8 mouse cellular contexts compared by ENCODE assay signal in the genomic region with DNA sequence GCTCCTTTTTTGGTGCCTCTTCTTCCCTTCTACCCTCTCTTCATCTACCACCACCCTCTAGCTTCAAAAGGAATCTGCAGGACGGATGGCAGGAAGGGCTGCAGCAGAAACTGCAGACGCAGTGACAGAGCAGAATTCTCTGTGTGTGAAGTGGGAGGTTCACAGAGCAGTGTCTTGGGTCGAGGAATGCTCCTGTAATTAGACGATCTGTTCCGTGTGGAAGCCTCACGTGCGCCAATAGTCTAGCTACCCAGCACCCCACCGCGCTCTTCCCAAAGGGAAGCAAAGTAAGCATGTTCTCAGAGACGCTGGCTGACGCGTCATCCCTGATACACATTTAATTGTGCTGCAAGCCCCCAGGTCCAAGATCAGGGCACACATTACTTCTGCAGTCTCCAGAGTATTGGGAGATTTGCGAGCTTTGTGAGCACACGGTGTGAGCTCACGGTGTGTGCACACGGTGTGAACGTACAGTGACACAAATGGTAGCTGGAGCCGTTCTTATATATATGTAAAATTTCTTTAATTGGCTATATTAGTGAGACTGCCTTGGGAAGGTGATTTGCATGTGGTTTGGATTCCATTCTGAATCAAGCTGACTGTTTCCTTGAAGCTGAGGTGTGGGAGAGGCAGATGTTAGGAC. TPM values are rescaled to one million over a fixed set of nuclear protein-coding genes. Genes with fewer than 3 reads are reported as not detected.
DNase-seq lines count a peak whose midpoint lies in the region; ATAC-seq and TF ChIP-seq lines count a peak whose summit lies in the region.

No protein-coding gene starts in this region.

- WGBS in heart, embryonic 13.5 days, result 66% methylated on average over 18 of the region's 18 CpGs
- WGBS in forebrain, embryonic 16.5 days, result 54% methylated on average over 18 of the region's 18 CpGs
- whole genome bisulfite sequencing in liver, postnatal 0 days (ENCODE audit: insufficient replicate concordance), result 83% methylated on average over 18 of the region's 18 CpGs

- no peak overlapping the region for H3K4me3 ChIP-seq in heart, embryonic 13.5 days
- H3K4me3 ChIP-seq in forebrain, embryonic 16.5 days (replicated peaks; ENCODE audit: low read length), result no peak overlapping the region
- H3K4me3 ChIP-seq in liver, postnatal 0 days (ENCODE audit: low read depth, low read length), result no peak overlapping the region

- H3K4me1 ChIP-seq in heart, embryonic 13.5 days, result peaks cover 65% of the 10 kb centered on the region
- H3K4me1 ChIP-seq in forebrain, embryonic 16.5 days (replicated peaks; ENCODE audit: control insufficient read depth, insufficient read depth, low read length), result peaks cover 21% of the 10 kb centered on the region
- H3K4me1 ChIP-seq in liver, postnatal 0 days (ENCODE audit: insufficient read depth), result peaks cover 41% of the 10 kb centered on the region

- H3K27ac ChIP-seq in heart, embryonic 13.5 days (replicated peaks), result peak overlapping the region; percentile 82
- H3K27ac ChIP-seq in forebrain, embryonic 16.5 days (ENCODE audit: low read length), result peak overlapping the region; percentile 73
- H3K27ac ChIP-seq in liver, postnatal 0 days (ENCODE audit: low read depth), result peak overlapping the region; percentile 80; the same call in 1 of the 2 replicates

- ATAC-seq in heart, embryonic 13.5 days (ENCODE audit: extremely low read depth, insufficient number of reproducible peaks, low FRiP score, low TSS enrichment), result no peak
- peak; percentile 61 for ATAC-seq in forebrain, embryonic 16.5 days
- no peak for ATAC-seq in liver, postnatal 0 days

- peaks cover 52% of the 10 kb centered on the region for H3K36me3 ChIP-seq in heart, embryonic 13.5 days
- H3K36me3 ChIP-seq in forebrain, embryonic 16.5 days (ENCODE audit: control insufficient read depth, insufficient read depth), result peaks cover 2% of the 10 kb centered on the region; the same call in 1 of the 2 replicates
- H3K36me3 ChIP-seq in liver, postnatal 0 days (replicated peaks; ENCODE audit: insufficient read depth, low read length), result peaks cover 44% of the 10 kb centered on the region

- no peak for TF ChIP-seq EP300 in liver, postnatal 0 days (IDR thresholded peaks at IDR 0.05; ENCODE audit: low read depth)

- no peaks in the 10 kb centered on the region for H3K27me3 ChIP-seq in heart, embryonic 13.5 days (replicated peaks)
- no peaks in the 10 kb centered on the region for H3K27me3 ChIP-seq in forebrain, embryonic 16.5 days (replicated peaks; ENCODE audit: control insufficient read depth, insufficient read depth, low read length)
- no peaks in the 10 kb centered on the region for H3K27me3 ChIP-seq in liver, postnatal 0 days (ENCODE audit: insufficient read depth, low read length)

- H3K9ac ChIP-seq in heart, embryonic 13.5 days, result peak overlapping the region; percentile 50
- no peak overlapping the region for H3K9ac ChIP-seq in forebrain, embryonic 16.5 days (replicated peaks; ENCODE audit: low read depth, low read length)
- H3K9ac ChIP-seq in liver, postnatal 0 days (replicated peaks), result no peak overlapping the region

- TF ChIP-seq CTCF in liver, postnatal 0 days (IDR thresholded peaks at IDR 0.05; ENCODE audit: low read depth), result no peak

- DNase-seq in heart, adult 18-20 months, result no peak
- DNase-seq in brain, adult 2 months (ENCODE audit: low read depth, low spot score), result peak; percentile 82
- DNase-seq in liver, postnatal 0 days, result no peak
- DNase-seq in adrenal gland, postnatal 36 days, result no peak
- DNase-seq in MN1 (ENCODE audit: low spot score) (no peak), adipocyte (ENCODE audit: low spot score) (no peak)

- peak overlapping the region; percentile 39 for H3K4me2 ChIP-seq in heart, embryonic 13.5 days
- peak overlapping the region; percentile 23; the same call in 1 of the 2 replicates for H3K4me2 ChIP-seq in forebrain, embryonic 16.5 days (ENCODE audit: low read length)
- H3K4me2 ChIP-seq in liver, postnatal 0 days (ENCODE audit: low read depth, low read length), result no peak overlapping the region

- no peaks in the 10 kb centered on the region for H3K9me3 ChIP-seq in heart, embryonic 13.5 days
- no peaks in the 10 kb centered on the region for H3K9me3 ChIP-seq in forebrain, embryonic 16.5 days (ENCODE audit: control insufficient read depth, low read length)
- H3K9me3 ChIP-seq in liver, postnatal 0 days (ENCODE audit: low read length), result no peaks in the 10 kb centered on the region

RNA-seq across cellular contexts. Expression of a gene that starts 35.0 kb away (rescaled TPM):
- polyA plus RNA-seq in heart, embryonic 13.5 days (2015; fragmentation: Nextera tagmentation; extraction: Ambion mirVana), result 0.56 and 0.57 TPM in 2 replicates
- total RNA-seq in heart, adult 18-20 months (2021), result not detected
- 0.88 and 1.1 TPM in 2 replicates for polyA plus RNA-seq in forebrain, embryonic 16.5 days (2015; fragmentation: Nextera tagmentation; extraction: Ambion mirVana)
- polyA plus RNA-seq in liver, postnatal 0 days (2015; fragmentation: Nextera tagmentation; extraction: Ambion mirVana), result 0.25 and 0.39 TPM in 2 replicates
- total RNA-seq in adrenal gland, postnatal 36 days (2021), result 1 to 10 TPM in 1 of 2 experiments, under 1 TPM in 1; 0.79 to 1.1 TPM

RNA-seq across cellular contexts. Expression of a gene that starts 35.5 kb away (rescaled TPM):
- 0.14 and 0.28 TPM in 2 replicates for polyA plus RNA-seq in heart, embryonic 13.5 days (2015; fragmentation: Nextera tagmentation; extraction: Ambion mirVana)
- not detected for total RNA-seq in heart, adult 18-20 months (2021)
- polyA plus RNA-seq in forebrain, embryonic 16.5 days (2015; fragmentation: Nextera tagmentation; extraction: Ambion mirVana), result 0.57 and 1.4 TPM in 2 replicates
- polyA plus RNA-seq in liver, postnatal 0 days (2015; fragmentation: Nextera tagmentation; extraction: Ambion mirVana), result not detected in 2 replicates
- under 1 TPM; 0.63 to 0.89 TPM for total RNA-seq in adrenal gland, postnatal 36 days (2021)

RNA-seq across cellular contexts. Expression of a gene that starts 46.6 kb away (rescaled TPM):
- 64.6 and 72.7 TPM in 2 replicates for polyA plus RNA-seq in heart, embryonic 13.5 days (2015; fragmentation: Nextera tagmentation; extraction: Ambion mirVana)
- total RNA-seq in heart, adult 18-20 months (2021), result 10 to 100 TPM; 77.8 to 88.8 TPM
- 27.0 and 31.5 TPM in 2 replicates for polyA plus RNA-seq in forebrain, embryonic 16.5 days (2015; fragmentation: Nextera tagmentation; extraction: Ambion mirVana)
- 35.8 and 43.1 TPM in 2 replicates for polyA plus RNA-seq in liver, postnatal 0 days (2015; fragmentation: Nextera tagmentation; extraction: Ambion mirVana)
- total RNA-seq in adrenal gland, postnatal 36 days (2021), result 100 to 1,000 TPM; 122 to 132 TPM
